Mouse (Mus musculus): Measurements from ENCODE around the gene 1700129C05Rik. TPM values are rescaled to one million over a fixed set of nuclear protein-coding genes. Genes with fewer than 3 reads are reported as not detected.

The 1700129C05Rik gene
- not detected in 2 replicates for polyA plus RNA-seq (2014; fragmentation: Nextera tagmentation; extraction: Ambion mirVana)

DNA sequence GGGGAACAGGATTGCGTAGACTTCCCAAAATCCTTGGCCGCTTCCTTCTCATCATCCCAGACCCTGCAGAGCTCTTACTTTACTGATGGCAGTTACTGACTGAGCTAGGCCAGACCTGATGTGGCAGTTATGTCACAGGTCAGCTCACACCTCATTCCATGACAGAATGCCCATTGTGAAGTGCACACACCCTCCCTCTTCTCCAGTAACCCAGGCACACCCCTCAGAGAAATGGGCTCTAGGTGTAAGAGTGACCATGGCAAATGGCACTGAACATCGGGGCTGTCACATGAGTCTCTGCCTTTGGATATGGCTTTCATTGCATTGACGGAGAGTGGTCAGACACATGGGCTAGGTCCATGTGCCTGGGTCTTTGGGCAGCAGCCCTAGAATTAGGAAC is at the start of gene 1700129C05Rik:
Gene 1700129C05Rik, minus strand, starts transcription at position 101 of the 400 bp plus-strand sequence.
- ATAC-seq (ENCODE audit: insufficient read depth) (no peak), DNase-seq (no peak)
- H3K9ac ChIP-seq, result no peak within 1 kb of the TSS
- H3K4me2 ChIP-seq, result no peak within 1 kb of the TSS
- H3K4me1 ChIP-seq (ENCODE audit: insufficient read depth), result no peaks in the 10 kb centered on the region
- H3K9me3 ChIP-seq (ENCODE audit: low read depth, low read length), result no peaks in the 10 kb centered on the region
- no peak within 1 kb of the TSS for H3K27ac ChIP-seq (ENCODE audit: low read depth)
- no peaks in the 10 kb centered on the region for H3K27me3 ChIP-seq (ENCODE audit: insufficient read depth, low read length)
- WGBS, result 89% methylated on average over 4 of the region's 4 CpGs
- H3K4me3 ChIP-seq (ENCODE audit: low read depth, low read length), result no peak within 1 kb of the TSS
- no peaks in the 10 kb centered on the region for H3K36me3 ChIP-seq (ENCODE audit: insufficient read depth)
- TF ChIP-seq CTCF (IDR thresholded peaks at IDR 0.05; ENCODE audit: low read depth), result no peak

DNA sequence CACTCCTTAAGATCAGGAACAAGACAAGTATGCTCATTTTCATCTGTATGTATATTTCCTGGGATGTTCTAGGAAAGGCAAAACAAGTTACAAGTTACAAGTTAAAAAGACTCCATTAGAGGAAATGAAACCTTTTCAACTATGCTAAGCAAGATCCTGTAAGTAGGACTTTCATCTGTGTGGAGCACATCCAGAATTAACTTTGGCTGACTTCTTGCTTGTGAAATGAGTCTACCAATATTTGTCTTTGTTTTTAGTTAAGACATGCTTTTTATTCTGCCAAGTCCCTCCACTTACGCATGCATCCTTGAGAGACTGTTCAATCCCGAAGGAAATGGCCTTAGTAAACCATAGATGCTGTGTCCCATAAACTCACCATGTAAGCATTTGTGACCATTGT is 43.4 kb upstream of the 1700129C05Rik start:
- H3K9me3 ChIP-seq (ENCODE audit: low read depth, low read length), result no peaks in the 10 kb centered on the region
- no peak for ATAC-seq (ENCODE audit: insufficient read depth)
- no peak for TF ChIP-seq CTCF (IDR thresholded peaks at IDR 0.05; ENCODE audit: low read depth)
- H3K4me2 ChIP-seq, result no peak overlapping the region
- no peak overlapping the region for H3K27ac ChIP-seq (ENCODE audit: low read depth)
- WGBS, result 86% methylated on average over 2 of the region's 2 CpGs
- no peak overlapping the region for H3K4me3 ChIP-seq (ENCODE audit: low read depth, low read length)
- H3K36me3 ChIP-seq (ENCODE audit: insufficient read depth), result no peaks in the 10 kb centered on the region
- H3K27me3 ChIP-seq (ENCODE audit: insufficient read depth, low read length), result no peaks in the 10 kb centered on the region
- H3K9ac ChIP-seq, result no peak overlapping the region
- no peaks in the 10 kb centered on the region for H3K4me1 ChIP-seq (ENCODE audit: insufficient read depth)
- no peak for DNase-seq

DNA sequence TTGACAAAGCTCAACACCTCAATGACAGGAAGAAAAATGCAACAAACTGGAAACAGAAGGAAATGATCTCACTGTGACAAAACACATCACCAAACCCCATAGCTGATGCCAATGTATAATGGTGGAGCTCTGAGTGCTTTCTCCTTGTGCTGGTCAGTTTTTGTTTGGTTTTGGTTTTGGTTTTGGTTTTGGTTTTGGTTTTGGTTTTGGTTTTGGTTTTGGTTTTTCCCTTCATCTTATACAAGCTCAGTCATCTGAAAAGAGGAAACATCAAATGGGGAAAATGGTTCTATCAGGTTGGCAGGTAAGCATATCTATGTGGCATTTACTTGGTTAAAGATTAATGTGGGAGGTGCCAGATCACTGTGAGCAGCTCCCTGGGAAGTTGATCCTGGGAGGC is 42.8 kb upstream of the 1700129C05Rik start:
- Histone ChIP-seq H3K4me2 (no peak overlapping the region), H3K4me1 (ENCODE audit: insufficient read depth) (no peaks in the 10 kb centered on the region), H3K9ac (no peak overlapping the region), H3K27ac (ENCODE audit: low read depth) (no peak overlapping the region), H3K9me3 (ENCODE audit: low read depth, low read length) (no peaks in the 10 kb centered on the region), H3K36me3 (ENCODE audit: insufficient read depth) (no peaks in the 10 kb centered on the region), H3K27me3 (ENCODE audit: insufficient read depth, low read length) (no peaks in the 10 kb centered on the region), H3K4me3 (ENCODE audit: low read depth, low read length) (no peak overlapping the region)
- ATAC-seq (ENCODE audit: insufficient read depth) (no peak), DNase-seq (no peak)
- TF ChIP-seq CTCF (IDR thresholded peaks at IDR 0.05; ENCODE audit: low read depth), result no peak

DNA sequence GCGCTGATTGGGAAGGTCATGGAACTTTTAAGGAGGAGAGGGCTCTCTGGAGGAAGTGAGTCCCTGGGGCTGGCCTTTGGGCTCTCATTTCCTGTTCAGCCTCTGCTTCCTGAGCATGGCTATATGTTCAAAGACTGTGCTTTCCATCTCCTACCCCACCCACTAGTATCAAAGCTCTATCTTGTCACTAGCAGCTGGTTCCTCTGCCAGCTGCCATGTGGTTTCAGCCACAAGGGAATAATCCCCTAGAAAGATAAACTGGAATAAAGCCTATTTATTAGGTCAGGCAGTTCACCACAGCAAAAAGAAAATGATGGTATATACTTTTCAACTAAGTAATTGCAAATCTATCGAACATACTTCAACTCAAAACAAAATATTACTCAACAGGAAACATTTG is 40.0 kb upstream of the 1700129C05Rik start:
- Histone ChIP-seq H3K27me3 (ENCODE audit: insufficient read depth, low read length) (no peaks in the 10 kb centered on the region), H3K9ac (no peak overlapping the region), H3K4me2 (no peak overlapping the region), H3K4me3 (ENCODE audit: low read depth, low read length) (no peak overlapping the region), H3K4me1 (ENCODE audit: insufficient read depth) (no peaks in the 10 kb centered on the region), H3K36me3 (ENCODE audit: insufficient read depth) (no peaks in the 10 kb centered on the region), H3K27ac (ENCODE audit: low read depth) (no peak overlapping the region), H3K9me3 (ENCODE audit: low read depth, low read length) (no peaks in the 10 kb centered on the region)
- 72% methylated on average over 2 of the region's 2 CpGs for WGBS
- no peak for TF ChIP-seq CTCF (IDR thresholded peaks at IDR 0.05; ENCODE audit: low read depth)
- DNase-seq (no peak), ATAC-seq (ENCODE audit: insufficient read depth) (no peak)

DNA sequence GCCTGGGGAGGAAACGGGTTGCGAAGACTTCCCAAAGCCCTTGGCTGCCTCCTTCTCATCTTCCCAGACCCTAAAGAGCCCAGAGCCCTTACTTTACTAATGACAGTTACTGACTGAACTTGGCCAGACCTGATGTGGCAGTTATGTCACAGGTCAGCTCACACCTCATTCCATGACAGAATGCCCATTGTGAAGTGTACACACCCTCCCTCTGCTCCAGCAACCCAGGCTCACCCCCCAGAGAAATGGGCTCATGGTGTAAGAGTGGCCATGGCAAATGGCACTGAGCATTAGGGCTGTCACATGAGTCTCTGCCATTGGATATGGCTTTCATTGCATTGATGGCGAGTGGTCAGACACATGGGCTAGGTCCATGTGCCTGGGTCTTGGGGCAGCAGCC is 36.0 kb upstream of the 1700129C05Rik start, which contains the start of gene Gm5142:
Gene Gm5142, minus strand, starts transcription at position 101 of the 400 bp plus-strand sequence.
- no peaks in the 10 kb centered on the region for H3K4me1 ChIP-seq (ENCODE audit: insufficient read depth)

DNA sequence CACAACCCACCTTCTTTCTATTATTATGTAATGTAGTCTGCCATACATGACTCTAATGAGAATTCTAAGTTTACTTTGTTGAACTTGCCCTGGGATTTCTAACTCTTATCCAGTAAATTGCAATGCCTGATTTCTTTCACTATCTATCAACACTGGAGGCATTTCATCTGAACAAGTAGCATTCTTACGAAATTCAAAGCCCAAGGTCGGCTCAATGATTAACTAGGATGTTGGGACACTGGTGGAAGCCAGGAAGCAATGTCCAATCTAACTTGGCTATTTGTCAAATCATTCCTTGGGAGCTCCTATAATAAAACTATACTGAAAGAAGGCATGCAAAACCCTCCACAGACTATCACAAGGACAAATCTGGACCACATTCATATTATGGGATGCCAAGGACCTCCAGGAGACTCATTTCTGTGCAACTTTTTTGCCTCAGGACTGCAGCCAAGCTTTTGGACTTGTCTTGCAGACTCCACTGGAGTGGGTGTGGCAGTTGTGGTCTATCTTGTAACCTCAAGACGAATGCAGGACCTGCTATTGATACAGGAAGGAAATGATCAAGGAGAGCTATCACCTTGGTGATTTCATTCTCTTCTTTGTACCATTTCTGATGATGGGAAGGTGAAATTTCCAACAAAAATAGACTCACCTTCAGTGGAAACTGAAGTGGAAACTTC is 14.5 kb upstream of the 1700129C05Rik start:
- Histone ChIP-seq H3K4me1 (ENCODE audit: insufficient read depth) (no peaks in the 10 kb centered on the region), H3K9me3 (ENCODE audit: low read depth, low read length) (no peaks in the 10 kb centered on the region), H3K4me3 (ENCODE audit: low read depth, low read length) (no peak overlapping the region), H3K36me3 (ENCODE audit: insufficient read depth) (no peaks in the 10 kb centered on the region), H3K4me2 (no peak overlapping the region), H3K9ac (no peak overlapping the region), H3K27me3 (ENCODE audit: insufficient read depth, low read length) (no peaks in the 10 kb centered on the region), H3K27ac (ENCODE audit: low read depth) (no peak overlapping the region)
- no peak for TF ChIP-seq CTCF (IDR thresholded peaks at IDR 0.05; ENCODE audit: low read depth)
- ATAC-seq (ENCODE audit: insufficient read depth) (no peak), DNase-seq (peak; percentile 28)
- WGBS, result 48% methylated on average over 3 of the region's 3 CpGs

More for the DNA sequence above, 36.0 kb upstream of the 1700129C05Rik start, which contains the start of gene Gm5142:
- Histone ChIP-seq H3K9ac (no peak within 1 kb of the TSS), H3K4me2 (no peak within 1 kb of the TSS), H3K9me3 (ENCODE audit: low read depth, low read length) (no peaks in the 10 kb centered on the region), H3K27me3 (ENCODE audit: insufficient read depth, low read length) (no peaks in the 10 kb centered on the region), H3K4me3 (ENCODE audit: low read depth, low read length) (no peak within 1 kb of the TSS), H3K36me3 (ENCODE audit: insufficient read depth) (no peaks in the 10 kb centered on the region), H3K27ac (ENCODE audit: low read depth) (no peak within 1 kb of the TSS)
- 82% methylated on average over 3 of the region's 3 CpGs for WGBS
- TF ChIP-seq CTCF (IDR thresholded peaks at IDR 0.05; ENCODE audit: low read depth), result no peak
- no peak for ATAC-seq (ENCODE audit: insufficient read depth)
- DNase-seq, result no peak

DNA sequence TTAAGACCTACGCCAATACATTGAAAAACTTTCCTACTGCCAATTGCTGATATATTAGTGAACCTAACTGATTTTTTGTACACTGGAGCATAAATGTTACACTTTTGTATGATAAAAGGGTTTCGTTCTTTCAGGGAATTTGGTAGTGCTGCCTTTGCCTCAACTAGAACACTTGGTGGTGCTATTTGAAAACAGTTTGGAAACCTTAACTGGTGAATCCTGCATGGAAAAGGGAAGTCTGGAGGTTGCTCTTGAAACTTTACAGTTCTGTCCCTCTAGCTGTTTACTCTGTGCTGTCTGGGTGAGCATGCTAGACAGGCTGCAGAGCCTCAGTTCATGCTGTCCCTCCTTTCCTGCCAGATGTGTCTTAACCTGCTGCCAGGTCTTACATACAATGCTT is 12.9 kb upstream of the 1700129C05Rik start:
- Histone ChIP-seq H3K4me3 (ENCODE audit: low read depth, low read length) (no peak overlapping the region), H3K27ac (ENCODE audit: low read depth) (no peak overlapping the region), H3K4me1 (ENCODE audit: insufficient read depth) (no peaks in the 10 kb centered on the region), H3K36me3 (ENCODE audit: insufficient read depth) (no peaks in the 10 kb centered on the region), H3K27me3 (ENCODE audit: insufficient read depth, low read length) (no peaks in the 10 kb centered on the region), H3K9me3 (ENCODE audit: low read depth, low read length) (no peaks in the 10 kb centered on the region), H3K9ac (no peak overlapping the region), H3K4me2 (no peak overlapping the region)
- DNase-seq, result peak; percentile 46
- TF ChIP-seq CTCF (IDR thresholded peaks at IDR 0.05; ENCODE audit: low read depth), result peak; percentile 32; the same call in 1 of the 2 replicates
- ATAC-seq (ENCODE audit: insufficient read depth), result no peak
- 74% methylated on average over 2 of the region's 2 CpGs for WGBS
